Mouse (Mus musculus) inflammation-experienced regulatory T-cells, adult 16 weeks (primary cell): ENCODE data around the gene Opn3. TPM values are rescaled to one million over a fixed set of nuclear protein-coding genes. Genes with fewer than 3 reads are reported as not detected.

ENCODE experiments used
- polyA plus RNA-seq: library from polyadenylated mRNA; unstranded; fragments of 100-300 nt; shearing (Covaris generic); gene quantifications from one replicate; pipeline ENCODE4 v1.2.1, GENCODE M21; 2017

Gene Opn3
- polyA plus RNA-seq, result not detected

GRCm38 (mm10) chr1:175692246-175692996, at the start of gene Opn3, which contains the start of gene Chml:
Gene Opn3 (minus strand): TSS chr1:175692776.
Gene Chml (minus strand): TSS chr1:175692901.

GRCm38 (mm10) chr1:175698293-175698692, 5.7 kb upstream of the Opn3 start, which contains the start of gene Wdr64:
Gene Wdr64 (plus strand): TSS chr1:175698593.

GRCm38 (mm10) chr1:175625257-175625879, 67.2 kb downstream of the Opn3 start, which contains the start of gene Fh1:
Gene Fh1 (minus strand): TSS chr1:175625635.

GRCm38 (mm10) chr1:175619814-175620431, 72.7 kb downstream of the Opn3 start, which contains the start of gene Kmo:
Gene Kmo (plus strand): TSS chr1:175620381.

Other genes starting within 250 kb of the Opn3 start
- not detected for gene Rgs7, start 200.3 kb downstream of the Opn3 start, polyA plus RNA-seq
- gene Kmo, start 72.4 kb downstream of the Opn3 start, polyA plus RNA-seq, result 0.62 TPM
- gene Fh1, start 67.1 kb downstream of the Opn3 start, polyA plus RNA-seq, result 75.5 TPM
- 0.38 TPM for gene Chml, start 125 bp upstream of the Opn3 start, polyA plus RNA-seq
- gene Wdr64, start 5.8 kb upstream of the Opn3 start, polyA plus RNA-seq, result not detected
- gene Exo1, start 187.8 kb upstream of the Opn3 start, polyA plus RNA-seq, result 7.9 TPM
- gene Gm38100, start 227.6 kb upstream of the Opn3 start, polyA plus RNA-seq, result not detected